Mouse (Mus musculus) heart, postnatal 0 days (tissue): ENCODE data around the gene Snupn. TPM values are rescaled to one million over a fixed set of nuclear protein-coding genes. Genes with fewer than 3 reads are reported as not detected.
A peak's percentile ranks its signal among the peaks of the same experiment; 100 is the strongest.
"Not testable (repeated sequence)": the region's sequence is repeated elsewhere in the genome, so short reads cannot be mapped to it uniquely, and the experiment has no call there.

Experiments used
- ATAC-seq: fragments of 200-750 bp; cut with Nextera tagmentation; 2 replicates; pipeline ENCODE4 v1.8.0; 2017; ENCODE audit warnings: low read depth, moderate number of reproducible peaks, moderate library complexity; ENCODE audit not compliant: insufficient read depth
- DNase-seq: peaks from one replicate; pipeline ENCODE4 v3.0.0-alpha.2; 2016; ENCODE audit warnings: low spot score
- H3K27ac ChIP-seq: fragments of 300-500 bp; sonication (generic); 2 replicates; pipeline ENCODE4 v1.5.1; 2014; ENCODE audit warnings: low read depth, mild to moderate bottlenecking
- H3K27me3 ChIP-seq: fragments of 300-500 bp; sonication (generic); 2 replicates; pipeline ENCODE4 v1.6.1; 2014; ENCODE audit warnings: low read length, mixed read lengths; ENCODE audit not compliant: control insufficient read depth, insufficient read depth
- H3K36me3 ChIP-seq: fragments of 300-500 bp; sonication (generic); replicated peaks from 2 replicates; pipeline ENCODE4 v1.6.1; 2014; ENCODE audit warnings: low read length, mixed read lengths; ENCODE audit not compliant: control insufficient read depth, insufficient read depth
- H3K4me1 ChIP-seq: fragments of 300-500 bp; sonication (generic); 2 replicates; pipeline ENCODE4 v1.6.1; 2014; ENCODE audit warnings: antibody characterized with exemption; ENCODE audit not compliant: control insufficient read depth, insufficient read depth
- H3K4me2 ChIP-seq: fragments of 300-500 bp; sonication (generic); 2 replicates; pipeline ENCODE4 v1.6.1; 2014; ENCODE audit warnings: low read depth, mild to moderate bottlenecking, low read length, moderate library complexity
- H3K4me3 ChIP-seq: fragments of 300-500 bp; sonication (generic); 2 replicates; pipeline ENCODE4 v1.5.1; 2014; ENCODE audit warnings: low read depth, low read length
- H3K9ac ChIP-seq: fragments of 300-500 bp; sonication (generic); replicated peaks from 2 replicates; pipeline ENCODE4 v1.6.1; 2014; ENCODE audit warnings: low read depth, low read length, mixed read lengths
- H3K9me3 ChIP-seq: fragments of 300-500 bp; sonication (generic); replicated peaks from 2 replicates; pipeline ENCODE4 v1.6.1; 2016; ENCODE audit warnings: low read length; ENCODE audit not compliant: control insufficient read depth
- CTCF ChIP-seq: IDR thresholded peaks from 2 replicates; pipeline ENCODE4 v1.5.1; 2016; ENCODE audit warnings: antibody characterized with exemption, control low read depth, low read depth
- EP300 ChIP-seq: IDR thresholded peaks from 2 replicates; pipeline ENCODE4 v1.6.1; 2016; ENCODE audit warnings: antibody characterized with exemption, low read depth
- WGBS: fragments of 180-500 bp; shearing (Covaris S2); extraction: QIAGEN DNeasy Blood & Tissue Kit; methylation state at CpG from one replicate; pipeline ENCODE4 v1.1.7; 2014; 5-methylcytosine and 5-hydroxymethylcytosine counted together
- polyA plus RNA-seq: library from polyadenylated mRNA; unstranded; fragments of >200 nt; fragmentation: Nextera tagmentation; extraction: Ambion mirVana; gene quantifications from 2 replicates; pipeline ENCODE4 v1.2.1, GENCODE M21; 2015
- total RNA-seq: library from RNA; depleted of rRNA; stranded (reverse); fragments of >200 nt; gene quantifications from 2 replicates; pipeline ENCODE4 v1.2.3, GENCODE M21; 2014; ENCODE audit warnings: low replicate concordance

Snupn gene
- total and polyA plus RNA-seq, 2 experiments from 2014 or later = 2.8 to 14.9 TPM

GRCm38 (mm10) chr9:56936861-56937222 lies 13.8 kb upstream of the Snupn start:
- DNase-seq (no peak), ATAC-seq (no peak)
- TF ChIP-seq CTCF (no peak), EP300 (no peak)
- H3K9me3 ChIP-seq = no peaks in the 10 kb centered on the region
- peak overlapping the region; percentile 62 for H3K4me3 ChIP-seq
- no peak overlapping the region for H3K9ac ChIP-seq
- H3K27ac ChIP-seq = peak overlapping the region; percentile 64
- H3K27me3 ChIP-seq = no peaks in the 10 kb centered on the region
- H3K4me2 ChIP-seq = peak overlapping the region; percentile 73
- H3K36me3 ChIP-seq = no peaks in the 10 kb centered on the region
- 14% methylated on average over 6 of the region's 6 CpGs for WGBS
- peaks cover 5% of the 10 kb centered on the region; the same call in 1 of the 2 replicates for H3K4me1 ChIP-seq

GRCm38 (mm10) chr9:56937223-56938160 lies 13.2 kb upstream of the Snupn start, which contains the start of gene Imp3:
Imp3 (plus strand) TSS chr9:56937475.
- ATAC-seq (peak; percentile 94), DNase-seq (peak; percentile 99)
- Histone ChIP-seq H3K27me3 (no peaks in the 10 kb centered on the region), H3K36me3 (no peaks in the 10 kb centered on the region), H3K27ac (peak within 1 kb of the TSS; percentile 91), H3K4me1 (peaks cover 5% of the 10 kb centered on the region; the same call in 1 of the 2 replicates), H3K4me2 (peak within 1 kb of the TSS; percentile 73), H3K9me3 (no peaks in the 10 kb centered on the region), H3K4me3 (peak within 1 kb of the TSS; percentile 62), H3K9ac (peak within 1 kb of the TSS; percentile 60)
- WGBS = under 1% methylated on average over 73 of the region's 73 CpGs
- TF ChIP-seq EP300 = no peak; the same call in 1 of the 2 replicates
- peak; percentile 19; the same call in 1 of the 2 replicates for TF ChIP-seq CTCF

GRCm38 (mm10) chr9:56938374-56938773 lies 12.3 kb upstream of the Snupn start:
- ATAC-seq = no peak
- Histone ChIP-seq H3K9ac (peak overlapping the region; percentile 60), H3K27me3 (no peaks in the 10 kb centered on the region), H3K36me3 (no peaks in the 10 kb centered on the region), H3K4me1 (peaks cover 5% of the 10 kb centered on the region; the same call in 1 of the 2 replicates), H3K9me3 (no peaks in the 10 kb centered on the region), H3K27ac (peak overlapping the region; percentile 91), H3K4me3 (peak overlapping the region; percentile 62), H3K4me2 (peak overlapping the region; percentile 73)
- DNase-seq = peak; percentile 86
- TF ChIP-seq EP300 = no peak
- TF ChIP-seq CTCF = no peak
- WGBS = under 1% methylated on average over 7 of the region's 7 CpGs

GRCm38 (mm10) chr9:56947481-56947880 lies 3.2 kb upstream of the Snupn start:
- TF ChIP-seq CTCF = peak; percentile 78
- not testable (repeated sequence) for H3K4me1 ChIP-seq, H3K36me3 ChIP-seq, H3K9ac ChIP-seq, H3K4me3 ChIP-seq, H3K9me3 ChIP-seq, H3K27me3 ChIP-seq, H3K27ac ChIP-seq, H3K4me2 ChIP-seq, ATAC-seq
- 20% methylated on average over 3 of the region's 3 CpGs for WGBS
- DNase-seq = peak; percentile 50

- not testable (repeated sequence) for H3K9ac ChIP-seq, H3K9me3 ChIP-seq, H3K27me3 ChIP-seq, H3K4me3 ChIP-seq, H3K27ac ChIP-seq, H3K36me3 ChIP-seq, DNase-seq, H3K4me1 ChIP-seq, ATAC-seq, H3K4me2 ChIP-seq
- 75% methylated on average over 5 of the region's 5 CpGs for WGBS
Observed at GRCm38 (mm10) chr9:56948699-56949098, 2.0 kb upstream of the Snupn start.
